Mouse (Mus musculus) E14TG2a.4 (cell line): ENCODE measurements at regions not wholly inside any gene's neighbourhood (a gene's known extent, or its start where the extent isn't known, plus 50 kb on each side); places are given as distances from the start of the nearest gene placed in this dataset.

Experiments
- H3K27me3 ChIP-seq: 2 replicates; pipeline ENCODE4 v1.6.1; 2014; ENCODE audit warnings: low read length, control low read depth; ENCODE audit not compliant: insufficient read depth
- H3K36me3 ChIP-seq: 2 replicates; pipeline ENCODE4 v1.6.1; 2014; ENCODE audit warnings: low read length, control low read depth; ENCODE audit not compliant: insufficient read depth
- H3K4me1 ChIP-seq: replicated peaks from 2 replicates; pipeline ENCODE4 v1.6.1; 2014; ENCODE audit warnings: low read depth, low read length, control low read depth
- H3K4me3 ChIP-seq: replicated peaks from 2 replicates; pipeline ENCODE4 v1.5.1; 2014; ENCODE audit warnings: mild to moderate bottlenecking, low read length
- H3K9me3 ChIP-seq: 2 replicates; pipeline ENCODE4 v1.6.1; 2014; ENCODE audit warnings: low read length, control low read depth
- CTCF ChIP-seq: conservative IDR thresholded peaks from 2 replicates; pipeline ENCODE4 v1.5.1; 2014; ENCODE audit warnings: low read length
- NANOG ChIP-seq: IDR thresholded peaks from 2 replicates; pipeline ENCODE4 v1.6.1; 2014; ENCODE audit warnings: borderline replicate concordance, low read length, mixed read lengths
- POU5F1 ChIP-seq: IDR thresholded peaks from 2 replicates; pipeline ENCODE4 v1.6.1; 2014; ENCODE audit warnings: low read length, borderline replicate concordance

GRCm38 (mm10) chr9:78965226-78965950 is 350.0 kb downstream of the Cd109 start:
- no peaks in the 10 kb centered on the region for H3K4me1 ChIP-seq
- no peaks in the 10 kb centered on the region for H3K9me3 ChIP-seq
- H3K36me3 ChIP-seq = no peaks in the 10 kb centered on the region
- H3K4me3 ChIP-seq = no peak overlapping the region
- TF ChIP-seq POU5F1 (no peak), NANOG (no peak), CTCF (no peak)
- no peaks in the 10 kb centered on the region for H3K27me3 ChIP-seq

GRCm38 (mm10) chr9:78971731-78972130 is 356.4 kb downstream of the Cd109 start:
- H3K4me3 ChIP-seq = no peak overlapping the region
- H3K36me3 ChIP-seq = no peaks in the 10 kb centered on the region
- H3K27me3 ChIP-seq = no peaks in the 10 kb centered on the region
- no peaks in the 10 kb centered on the region for H3K4me1 ChIP-seq
- H3K9me3 ChIP-seq = no peaks in the 10 kb centered on the region
- TF ChIP-seq CTCF (no peak), POU5F1 (no peak), NANOG (no peak)

GRCm38 (mm10) chr9:78983734-78984133 is 368.4 kb downstream of the Cd109 start:
- TF ChIP-seq POU5F1 = no peak
- no peak for TF ChIP-seq NANOG
- no peak for TF ChIP-seq CTCF
- H3K27me3 ChIP-seq = no peaks in the 10 kb centered on the region
- no peak overlapping the region for H3K4me3 ChIP-seq
- H3K4me1 ChIP-seq = no peaks in the 10 kb centered on the region
- no peaks in the 10 kb centered on the region for H3K9me3 ChIP-seq
- no peaks in the 10 kb centered on the region for H3K36me3 ChIP-seq

GRCm38 (mm10) chr9:78985184-78985864 is 370.0 kb downstream of the Cd109 start:
- TF ChIP-seq CTCF (no peak), POU5F1 (no peak), NANOG (no peak)
- Histone ChIP-seq H3K36me3 (no peaks in the 10 kb centered on the region), H3K27me3 (no peaks in the 10 kb centered on the region), H3K9me3 (no peaks in the 10 kb centered on the region), H3K4me1 (no peaks in the 10 kb centered on the region), H3K4me3 (no peak overlapping the region)

- TF ChIP-seq NANOG (no peak), POU5F1 (no peak), CTCF (no peak)
- no peak overlapping the region for H3K4me3 ChIP-seq
- no peaks in the 10 kb centered on the region for H3K4me1 ChIP-seq
- no peaks in the 10 kb centered on the region for H3K36me3 ChIP-seq
- no peaks in the 10 kb centered on the region for H3K27me3 ChIP-seq
- no peaks in the 10 kb centered on the region for H3K9me3 ChIP-seq
Measured at GRCm38 (mm10) chr9:78991310-78991709, 376.0 kb downstream of the Cd109 start.

GRCm38 (mm10) chr9:79001081-79001480 is 385.7 kb downstream of the Cd109 start:
- Histone ChIP-seq H3K36me3 (no peaks in the 10 kb centered on the region), H3K9me3 (no peaks in the 10 kb centered on the region), H3K4me3 (no peak overlapping the region), H3K27me3 (no peaks in the 10 kb centered on the region), H3K4me1 (no peaks in the 10 kb centered on the region)
- TF ChIP-seq NANOG = no peak
- TF ChIP-seq CTCF = no peak
- no peak for TF ChIP-seq POU5F1

GRCm38 (mm10) chr9:79001930-79002329 is 386.6 kb downstream of the Cd109 start:
- H3K27me3 ChIP-seq = no peaks in the 10 kb centered on the region
- no peak overlapping the region for H3K4me3 ChIP-seq
- TF ChIP-seq CTCF = no peak
- TF ChIP-seq POU5F1 = no peak
- no peak for TF ChIP-seq NANOG
- H3K9me3 ChIP-seq = no peaks in the 10 kb centered on the region
- no peaks in the 10 kb centered on the region for H3K36me3 ChIP-seq
- H3K4me1 ChIP-seq = no peaks in the 10 kb centered on the region

- Histone ChIP-seq H3K9me3 (no peaks in the 10 kb centered on the region), H3K4me3 (no peak overlapping the region), H3K4me1 (no peaks in the 10 kb centered on the region), H3K36me3 (no peaks in the 10 kb centered on the region), H3K27me3 (no peaks in the 10 kb centered on the region)
- TF ChIP-seq POU5F1 (no peak), NANOG (no peak), CTCF (no peak)
Measured at GRCm38 (mm10) chr9:79004296-79004980, 389.1 kb downstream of the Cd109 start.
